Mouse (Mus musculus) heart, embryonic 16.5 days (tissue): ENCODE measurements around the gene Maneal. TPM values are rescaled to one million over a fixed set of nuclear protein-coding genes. Genes with fewer than 3 reads are reported as not detected.

Source experiments
- ATAC-seq: fragments of 200-750 bp; cut with Nextera tagmentation; replicated peaks from 2 replicates; pipeline ENCODE4 v1.8.0; 2017; ENCODE audit warnings: moderate number of reproducible peaks; ENCODE audit not compliant: insufficient read depth, low FRiP score; ENCODE audit errors: extremely low read depth
- H3K27ac ChIP-seq: fragments of 300-500 bp; sonication (generic); 2 replicates; pipeline ENCODE4 v1.5.1; 2014; ENCODE audit warnings: mild to moderate bottlenecking, low read length, control low read depth, moderate library complexity
- H3K27me3 ChIP-seq: fragments of 300-500 bp; sonication (generic); 2 replicates; pipeline ENCODE4 v1.6.1; 2014; ENCODE audit warnings: low read length, mixed read lengths; ENCODE audit not compliant: control insufficient read depth, insufficient read depth
- H3K36me3 ChIP-seq: fragments of 300-500 bp; sonication (generic); 2 replicates; pipeline ENCODE4 v1.6.1; 2014; ENCODE audit not compliant: control insufficient read depth, insufficient read depth
- H3K4me1 ChIP-seq: fragments of 300-500 bp; sonication (generic); 2 replicates; pipeline ENCODE4 v1.6.1; 2014; ENCODE audit warnings: low read length, mixed read lengths; ENCODE audit not compliant: control insufficient read depth, insufficient read depth
- H3K4me2 ChIP-seq: fragments of 300-500 bp; sonication (generic); 2 replicates; pipeline ENCODE4 v1.6.1; 2014; ENCODE audit warnings: low read depth, mild to moderate bottlenecking, control low read depth, low read length
- H3K4me3 ChIP-seq: fragments of 300-500 bp; sonication (generic); 2 replicates; pipeline ENCODE4 v1.5.1; 2014; ENCODE audit warnings: mild to moderate bottlenecking, control low read depth, low read length
- H3K9ac ChIP-seq: fragments of 300-500 bp; sonication (generic); 2 replicates; pipeline ENCODE4 v1.6.1; 2014; ENCODE audit warnings: low read length, control low read depth
- H3K9me3 ChIP-seq: fragments of 300-500 bp; sonication (generic); replicated peaks from 2 replicates; pipeline ENCODE4 v1.6.1; 2016; ENCODE audit warnings: low read length; ENCODE audit not compliant: control insufficient read depth
- WGBS: fragments of 180-500 bp; shearing (Covaris S2); extraction: QIAGEN DNeasy Blood & Tissue Kit; methylation state at CpG from one replicate; pipeline ENCODE4 v1.1.7; 2014; 5-methylcytosine and 5-hydroxymethylcytosine counted together
- polyA plus RNA-seq: library from polyadenylated mRNA; unstranded; fragments of >200 nt; fragmentation: Nextera tagmentation; extraction: Ambion mirVana; gene quantifications from 2 replicates; pipeline ENCODE4 v1.2.1, GENCODE M21; 2015

The Maneal gene
- polyA plus RNA-seq, 1 experiment from 2014 or later: 0.07 TPM

DNA sequence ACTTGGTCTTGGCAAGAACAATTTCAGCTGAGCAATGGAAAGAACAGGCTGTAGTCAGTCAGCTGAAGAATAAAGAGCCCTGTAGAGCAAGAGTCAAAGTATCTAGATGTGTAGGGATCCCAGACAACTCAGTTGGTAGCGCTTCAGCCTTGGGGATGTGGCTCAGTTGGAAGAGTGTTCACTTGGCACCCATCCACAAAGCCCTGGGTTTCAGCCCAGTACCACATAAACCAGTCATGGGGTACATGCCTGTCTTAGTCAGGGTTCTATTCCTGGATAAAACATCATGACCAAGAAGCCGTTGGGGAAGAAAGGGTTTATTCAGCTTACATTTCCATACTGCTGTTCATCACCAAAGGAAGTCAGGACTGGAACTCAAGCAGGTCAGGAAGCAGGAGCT lies 28.0 kb upstream of the Maneal start:
- Histone ChIP-seq H3K9ac (no peak overlapping the region), H3K4me2 (no peak overlapping the region), H3K27me3 (peaks cover 64% of the 10 kb centered on the region), H3K27ac (no peak overlapping the region), H3K4me3 (no peak overlapping the region), H3K4me1 (no peaks in the 10 kb centered on the region), H3K36me3 (no peaks in the 10 kb centered on the region), H3K9me3 (no peaks in the 10 kb centered on the region)
- 85% methylated on average over 2 of the region's 2 CpGs for WGBS
- ATAC-seq: no peak

DNA sequence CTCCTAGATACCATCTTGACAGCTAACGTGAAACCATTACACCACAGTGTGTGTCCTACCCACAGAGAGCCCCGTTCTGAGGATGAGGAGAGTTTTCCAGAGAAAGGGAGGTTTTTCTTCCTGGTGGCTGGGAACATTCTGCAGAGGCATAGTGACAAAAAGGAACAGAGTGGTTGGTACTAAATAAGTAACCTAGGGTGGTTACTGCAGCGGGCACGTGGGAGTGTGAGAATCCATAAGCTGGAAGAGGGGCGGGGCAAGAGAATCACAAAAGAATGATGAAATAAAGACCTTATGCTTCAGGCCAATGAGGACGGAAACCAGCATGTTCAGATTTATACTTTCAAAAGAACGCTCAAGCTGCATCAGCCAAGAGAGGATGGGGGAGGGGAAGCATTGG lies 26.7 kb upstream of the Maneal start:
- 68% methylated on average over 7 of the region's 7 CpGs for WGBS
- no peaks in the 10 kb centered on the region for H3K36me3 ChIP-seq

GRCm38 (mm10) chr4:124882151-124882729 lies 20.3 kb upstream of the Maneal start:
- Histone ChIP-seq H3K4me1 (peaks cover 6% of the 10 kb centered on the region; the same call in 1 of the 2 replicates), H3K36me3 (no peaks in the 10 kb centered on the region), H3K27ac (no peak overlapping the region), H3K4me3 (no peak overlapping the region), H3K9me3 (peaks cover 4% of the 10 kb centered on the region; the same call in 1 of the 2 replicates), H3K9ac (no peak overlapping the region), H3K27me3 (peaks cover 72% of the 10 kb centered on the region), H3K4me2 (no peak overlapping the region)
- ATAC-seq: no peak
- WGBS: 2% methylated on average over 36 of the region's 37 CpGs

More for the DNA sequence above, 26.7 kb upstream of the Maneal start:
- Histone ChIP-seq H3K4me1 (no peaks in the 10 kb centered on the region), H3K4me2 (no peak overlapping the region), H3K9me3 (no peaks in the 10 kb centered on the region), H3K9ac (no peak overlapping the region), H3K4me3 (no peak overlapping the region), H3K27ac (no peak overlapping the region), H3K27me3 (peaks cover 62% of the 10 kb centered on the region)
- no peak for ATAC-seq

DNA sequence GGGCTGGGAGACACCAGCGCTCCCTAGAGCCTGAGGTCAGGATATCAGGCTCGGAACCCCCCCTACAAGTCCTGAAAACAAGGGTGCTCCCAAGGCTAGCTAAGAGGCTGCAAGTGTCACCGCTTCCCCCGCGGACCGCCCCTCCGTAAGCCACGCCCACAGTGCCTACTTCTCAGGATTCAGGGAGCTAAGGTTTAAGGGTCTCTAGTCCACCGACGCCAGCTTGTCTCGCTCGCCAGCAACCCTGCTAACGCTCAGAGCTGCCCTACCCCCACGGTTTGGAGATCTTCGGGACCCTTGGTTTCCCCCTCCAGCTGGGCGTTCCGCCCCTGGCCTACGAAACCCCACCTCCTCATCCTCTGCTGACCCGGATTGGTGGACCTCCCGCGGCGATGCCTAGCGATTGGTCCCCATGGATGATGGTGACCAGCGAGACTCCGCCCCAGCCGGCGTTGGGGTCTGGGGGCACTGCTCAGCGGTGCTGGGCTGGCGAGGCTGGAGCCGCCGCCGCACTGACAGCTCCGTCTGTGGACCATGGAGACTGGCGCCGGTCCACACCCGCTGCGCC lies 19.5 kb upstream of the Maneal start:
- ATAC-seq: no peak

DNA sequence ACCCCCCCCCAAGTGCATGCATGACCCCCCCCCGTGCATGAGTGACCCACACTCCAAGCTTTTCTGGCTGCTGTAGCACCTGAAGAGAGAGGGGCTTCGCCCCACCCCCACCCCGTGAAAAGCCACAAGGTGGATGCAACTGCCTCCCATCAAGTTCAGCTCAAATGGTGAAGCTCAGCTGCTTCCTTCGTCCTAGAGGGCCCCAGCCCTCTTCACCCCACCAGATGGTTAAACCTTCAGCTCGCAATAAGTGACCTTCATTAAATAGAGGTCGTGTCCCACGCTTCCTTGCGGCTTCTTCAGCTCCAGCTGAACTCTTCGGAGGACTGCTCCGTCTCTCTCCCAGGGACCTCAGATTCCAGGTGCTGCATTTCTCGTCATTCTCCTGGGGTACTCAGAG lies 18.6 kb upstream of the Maneal start, which contains the start of gene Epha10:
Epha10 (plus strand) TSS at position 301 of the 400 bp plus-strand sequence.
- Histone ChIP-seq H3K27ac (no peak within 1 kb of the TSS), H3K9ac (no peak within 1 kb of the TSS), H3K9me3 (peaks cover 4% of the 10 kb centered on the region; the same call in 1 of the 2 replicates), H3K4me2 (peak within 1 kb of the TSS; percentile 44), H3K36me3 (no peaks in the 10 kb centered on the region), H3K4me3 (peak within 1 kb of the TSS; percentile 22), H3K27me3 (peaks cover 61% of the 10 kb centered on the region), H3K4me1 (peaks cover 6% of the 10 kb centered on the region; the same call in 1 of the 2 replicates)
- 6% methylated on average over 11 of the region's 11 CpGs for WGBS
- ATAC-seq: no peak

More for the DNA sequence above, 19.5 kb upstream of the Maneal start:
- Histone ChIP-seq H3K4me2 (peak overlapping the region; percentile 44), H3K36me3 (no peaks in the 10 kb centered on the region), H3K27me3 (peaks cover 70% of the 10 kb centered on the region), H3K9me3 (peaks cover 4% of the 10 kb centered on the region; the same call in 1 of the 2 replicates), H3K4me1 (peaks cover 6% of the 10 kb centered on the region; the same call in 1 of the 2 replicates), H3K9ac (no peak overlapping the region), H3K4me3 (peak overlapping the region; percentile 22), H3K27ac (no peak overlapping the region)
- WGBS: under 1% methylated on average over 37 of the region's 37 CpGs

- Histone ChIP-seq H3K4me2 (no peak overlapping the region), H3K27ac (no peak overlapping the region), H3K4me1 (no peaks in the 10 kb centered on the region), H3K9me3 (peaks cover 4% of the 10 kb centered on the region; the same call in 1 of the 2 replicates), H3K27me3 (no peaks in the 10 kb centered on the region), H3K4me3 (no peak overlapping the region), H3K36me3 (no peaks in the 10 kb centered on the region), H3K9ac (no peak overlapping the region)
- ATAC-seq: no peak
- WGBS: 96% methylated on average over 1 of the region's 1 CpGs
Measured at GRCm38 (mm10) chr4:124872719-124873118, 10.7 kb upstream of the Maneal start.

GRCm38 (mm10) chr4:124860446-124860845 lies 1.5 kb downstream of the Maneal start:
- Histone ChIP-seq H3K27me3 (peaks cover 30% of the 10 kb centered on the region), H3K4me2 (no peak overlapping the region), H3K9me3 (no peaks in the 10 kb centered on the region), H3K27ac (no peak overlapping the region), H3K4me3 (no peak overlapping the region), H3K9ac (no peak overlapping the region), H3K4me1 (0 out of 2 replicates have a peak, but pooled peaks cover 4% of the 10 kb centered on the region), H3K36me3 (peaks cover 2% of the 10 kb centered on the region; the same call in 1 of the 2 replicates)
- 3% methylated on average over 7 of the region's 7 CpGs for WGBS
- no peak for ATAC-seq

DNA sequence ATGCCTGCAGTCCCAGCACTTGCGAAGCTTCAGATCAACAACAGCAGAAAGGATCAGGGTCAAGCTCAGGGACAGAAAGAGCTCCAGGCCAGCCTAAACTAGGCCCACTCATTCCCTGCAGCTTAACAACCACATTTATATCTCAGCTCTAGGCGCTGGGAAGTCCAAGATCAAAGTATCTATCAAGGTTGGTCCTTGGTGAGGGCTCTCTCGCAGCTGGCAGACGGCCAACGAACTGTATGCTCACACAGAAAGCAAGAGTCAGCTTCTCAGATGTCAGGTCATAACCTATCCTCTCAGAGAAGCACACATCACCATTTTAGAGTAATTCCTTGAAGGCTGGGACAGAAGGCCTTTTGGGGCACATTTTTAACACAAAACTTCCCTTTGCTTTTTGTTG lies 3.6 kb downstream of the Maneal start:
- H3K36me3 ChIP-seq: peaks cover 12% of the 10 kb centered on the region
- H3K4me3 ChIP-seq: no peak overlapping the region
- no peak for ATAC-seq
- peaks cover 26% of the 10 kb centered on the region for H3K27me3 ChIP-seq
- H3K9ac ChIP-seq: no peak overlapping the region
- WGBS: 37% methylated on average over 5 of the region's 5 CpGs
- H3K9me3 ChIP-seq: no peaks in the 10 kb centered on the region
- H3K4me2 ChIP-seq: no peak overlapping the region
- H3K27ac ChIP-seq: no peak overlapping the region
- H3K4me1 ChIP-seq: 0 out of 2 replicates have a peak, but pooled peaks cover 4% of the 10 kb centered on the region

- Histone ChIP-seq H3K4me3 (no peak overlapping the region), H3K27me3 (peaks cover 8% of the 10 kb centered on the region), H3K4me2 (no peak overlapping the region), H3K4me1 (peaks cover 11% of the 10 kb centered on the region), H3K9me3 (no peaks in the 10 kb centered on the region), H3K27ac (no peak overlapping the region), H3K36me3 (peaks cover 12% of the 10 kb centered on the region), H3K9ac (no peak overlapping the region)
- WGBS: 91% methylated on average over 8 of the region's 8 CpGs
- no peak for ATAC-seq
Measured at GRCm38 (mm10) chr4:124856294-124856693, 5.7 kb downstream of the Maneal start.
